Mouse (Mus musculus): ENCODE results near the gene Gm826.
A peak's percentile ranks its signal among the peaks of the same experiment; 100 is the strongest.

Gm826 gene

GRCm38 (mm10) chr2:160353581-160353980, 19.6 kb upstream of the Gm826 start:
- DNase-seq (ENCODE audit: low spot score): peak; percentile 17

GRCm38 (mm10) chr2:160351038-160351574, 17.1 kb upstream of the Gm826 start:
- DNase-seq (ENCODE audit: low spot score): no peak

- no peak for DNase-seq (ENCODE audit: low spot score)
Measured at GRCm38 (mm10) chr2:160349578-160349977, 15.6 kb upstream of the Gm826 start.

- DNase-seq (ENCODE audit: low spot score): no peak
Measured at GRCm38 (mm10) chr2:160348796-160349195, 14.8 kb upstream of the Gm826 start.

GRCm38 (mm10) chr2:160348072-160348604, 14.2 kb upstream of the Gm826 start:
- peak; percentile 26 for DNase-seq (ENCODE audit: low spot score)

- DNase-seq (ENCODE audit: low spot score): no peak
Measured at GRCm38 (mm10) chr2:160345644-160346043, 11.7 kb upstream of the Gm826 start.

- no peak for DNase-seq (ENCODE audit: low spot score)
Measured at GRCm38 (mm10) chr2:160340121-160340520, 6.2 kb upstream of the Gm826 start.

GRCm38 (mm10) chr2:160339595-160339994, 5.6 kb upstream of the Gm826 start:
- DNase-seq (ENCODE audit: low spot score): no peak

- no peak for DNase-seq (ENCODE audit: low spot score)
Measured at GRCm38 (mm10) chr2:160336053-160336452, 2.1 kb upstream of the Gm826 start.

GRCm38 (mm10) chr2:160335043-160335442, 1.1 kb upstream of the Gm826 start:
- peak; percentile 14 for DNase-seq (ENCODE audit: low spot score)

- DNase-seq (ENCODE audit: low spot score): no peak
Measured at GRCm38 (mm10) chr2:160332516-160333325, 1.2 kb downstream of the Gm826 start.

GRCm38 (mm10) chr2:160328886-160329285, 5.1 kb downstream of the Gm826 start:
- DNase-seq (ENCODE audit: low spot score): no peak

- DNase-seq (ENCODE audit: low spot score): no peak
Measured at GRCm38 (mm10) chr2:160327716-160328115, 6.2 kb downstream of the Gm826 start.

- DNase-seq (ENCODE audit: low spot score): peak; percentile 28
Measured at GRCm38 (mm10) chr2:160327167-160327566, 6.8 kb downstream of the Gm826 start.

GRCm38 (mm10) chr2:160325105-160325644, 8.8 kb downstream of the Gm826 start:
- no peak for DNase-seq (ENCODE audit: low spot score)

GRCm38 (mm10) chr2:160321829-160322228, 12.1 kb downstream of the Gm826 start:
- DNase-seq (ENCODE audit: low spot score): peak; percentile 21

GRCm38 (mm10) chr2:160318255-160318654, 15.7 kb downstream of the Gm826 start:
- no peak for DNase-seq (ENCODE audit: low spot score)

- DNase-seq (ENCODE audit: low spot score): no peak
Measured at GRCm38 (mm10) chr2:160313595-160314007, 20.4 kb downstream of the Gm826 start.

GRCm38 (mm10) chr2:160305070-160305469, 28.9 kb downstream of the Gm826 start:
- no peak for DNase-seq (ENCODE audit: low spot score)

GRCm38 (mm10) chr2:160303992-160304391, 30.0 kb downstream of the Gm826 start:
- DNase-seq (ENCODE audit: low spot score): no peak

GRCm38 (mm10) chr2:160302013-160302412, 31.9 kb downstream of the Gm826 start:
- DNase-seq (ENCODE audit: low spot score): no peak

- DNase-seq (ENCODE audit: low spot score): no peak
Measured at GRCm38 (mm10) chr2:160298586-160298985, 35.4 kb downstream of the Gm826 start.

- DNase-seq (ENCODE audit: low spot score): no peak
Measured at GRCm38 (mm10) chr2:160288538-160289151, 45.3 kb downstream of the Gm826 start.

All from adipocyte (in vitro differentiated cells).